Mouse (Mus musculus) neural tube, embryonic 12.5 days (tissue): Measurements from ENCODE around the gene Zcchc7. TPM values are rescaled to one million over a fixed set of nuclear protein-coding genes. Genes with fewer than 3 reads are reported as not detected.
A peak's percentile ranks its signal among the peaks of the same experiment; 100 is the strongest.

Experiments
- ATAC-seq: fragments of 200-750 bp; cut with Nextera tagmentation; 2 replicates; pipeline ENCODE4 v1.8.0; 2017; ENCODE audit warnings: low read depth, mild to moderate bottlenecking, moderate TSS enrichment, moderate library complexity; ENCODE audit not compliant: low FRiP score
- H3K27ac ChIP-seq: fragments of 300-500 bp; sonication (generic); 2 replicates; pipeline ENCODE4 v1.5.1; 2016
- H3K27me3 ChIP-seq: fragments of 300-500 bp; sonication (generic); replicated peaks from 2 replicates; pipeline ENCODE4 v1.6.1; 2016; ENCODE audit warnings: mild to moderate bottlenecking
- H3K36me3 ChIP-seq: fragments of 300-500 bp; sonication (generic); 2 replicates; pipeline ENCODE4 v1.6.1; 2016; ENCODE audit warnings: mild to moderate bottlenecking
- H3K4me1 ChIP-seq: fragments of 300-500 bp; sonication (generic); 2 replicates; pipeline ENCODE4 v1.6.1; 2016
- H3K4me2 ChIP-seq: fragments of 300-500 bp; sonication (generic); replicated peaks from 2 replicates; pipeline ENCODE4 v1.6.1; 2016; ENCODE audit warnings: mild to moderate bottlenecking
- H3K4me3 ChIP-seq: fragments of 300-500 bp; sonication (generic); 2 replicates; pipeline ENCODE4 v1.5.1; 2016
- H3K9ac ChIP-seq: fragments of 300-500 bp; sonication (generic); 2 replicates; pipeline ENCODE4 v1.6.1; 2016; ENCODE audit warnings: mild to moderate bottlenecking
- H3K9me3 ChIP-seq: fragments of 300-500 bp; sonication (generic); 2 replicates; pipeline ENCODE4 v1.6.1; 2016; ENCODE audit warnings: mild to moderate bottlenecking
- WGBS: fragments of 180-500 bp; shearing (Covaris S2); methylation state at CpG from one replicate; pipeline ENCODE4 v1.1.7; 2016; 5-methylcytosine and 5-hydroxymethylcytosine counted together
- polyA plus RNA-seq: library from polyadenylated mRNA; unstranded; fragments of >200 nt; fragmentation: Nextera tagmentation; extraction: Ambion mirVana; gene quantifications from 2 replicates; pipeline ENCODE4 v1.2.1, GENCODE M21; 2016

Gene Zcchc7
- polyA plus RNA-seq, 1 experiment from 2014 or later, result 28.2 TPM

- Histone ChIP-seq H3K4me2 (no peak overlapping the region), H3K9ac (no peak overlapping the region), H3K36me3 (no peaks in the 10 kb centered on the region), H3K9me3 (no peaks in the 10 kb centered on the region), H3K4me3 (no peak overlapping the region), H3K4me1 (no peaks in the 10 kb centered on the region), H3K27me3 (no peaks in the 10 kb centered on the region), H3K27ac (no peak overlapping the region)
- ATAC-seq, result no peak
- 90% methylated on average over 1 of the region's 1 CpGs for WGBS
Measured at GRCm38 (mm10) chr4:44948314-44948713, 192.6 kb downstream of the Zcchc7 start.

GRCm38 (mm10) chr4:44953041-44953440 lies 197.4 kb downstream of the Zcchc7 start:
- no peak overlapping the region for H3K27ac ChIP-seq
- no peaks in the 10 kb centered on the region for H3K9me3 ChIP-seq
- 73% methylated on average over 9 of the region's 9 CpGs for WGBS
- no peaks in the 10 kb centered on the region for H3K36me3 ChIP-seq
- no peaks in the 10 kb centered on the region for H3K27me3 ChIP-seq
- H3K4me3 ChIP-seq, result no peak overlapping the region
- no peaks in the 10 kb centered on the region for H3K4me1 ChIP-seq
- H3K9ac ChIP-seq, result no peak overlapping the region
- no peak for ATAC-seq
- no peak overlapping the region for H3K4me2 ChIP-seq

GRCm38 (mm10) chr4:44958776-44959175 lies 203.1 kb downstream of the Zcchc7 start:
- no peak for ATAC-seq
- H3K27ac ChIP-seq, result no peak overlapping the region
- no peaks in the 10 kb centered on the region for H3K36me3 ChIP-seq
- no peaks in the 10 kb centered on the region for H3K27me3 ChIP-seq
- H3K9me3 ChIP-seq, result no peaks in the 10 kb centered on the region
- H3K4me2 ChIP-seq, result no peak overlapping the region
- 89% methylated on average over 9 of the region's 9 CpGs for WGBS
- no peak overlapping the region for H3K9ac ChIP-seq
- no peak overlapping the region for H3K4me3 ChIP-seq
- H3K4me1 ChIP-seq, result no peaks in the 10 kb centered on the region

DNA sequence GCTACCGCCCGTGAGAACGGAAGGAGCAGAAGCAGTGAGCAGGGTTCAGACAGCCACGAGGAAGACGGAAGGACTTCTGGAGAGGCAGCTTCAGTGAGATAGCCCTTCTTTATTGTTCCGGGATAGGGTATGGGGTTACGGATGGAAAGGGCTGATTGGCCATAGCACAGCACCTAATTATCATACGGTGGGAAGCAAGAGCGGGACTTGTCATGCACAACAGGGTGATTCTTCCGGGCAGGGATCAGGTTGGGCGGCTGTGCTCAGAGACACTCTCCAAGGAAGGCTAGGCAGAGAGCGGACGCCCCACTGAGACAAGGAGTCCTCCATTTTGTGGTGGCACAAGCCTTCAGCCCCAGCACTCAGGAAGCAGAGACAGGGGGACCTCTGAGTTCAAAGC lies 203.5 kb downstream of the Zcchc7 start:
- Histone ChIP-seq H3K36me3 (no peaks in the 10 kb centered on the region), H3K9ac (no peak overlapping the region), H3K9me3 (no peaks in the 10 kb centered on the region), H3K4me3 (no peak overlapping the region), H3K27me3 (no peaks in the 10 kb centered on the region), H3K27ac (no peak overlapping the region), H3K4me1 (no peaks in the 10 kb centered on the region), H3K4me2 (no peak overlapping the region)
- no peak for ATAC-seq
- WGBS, result 91% methylated on average over 13 of the region's 13 CpGs

DNA sequence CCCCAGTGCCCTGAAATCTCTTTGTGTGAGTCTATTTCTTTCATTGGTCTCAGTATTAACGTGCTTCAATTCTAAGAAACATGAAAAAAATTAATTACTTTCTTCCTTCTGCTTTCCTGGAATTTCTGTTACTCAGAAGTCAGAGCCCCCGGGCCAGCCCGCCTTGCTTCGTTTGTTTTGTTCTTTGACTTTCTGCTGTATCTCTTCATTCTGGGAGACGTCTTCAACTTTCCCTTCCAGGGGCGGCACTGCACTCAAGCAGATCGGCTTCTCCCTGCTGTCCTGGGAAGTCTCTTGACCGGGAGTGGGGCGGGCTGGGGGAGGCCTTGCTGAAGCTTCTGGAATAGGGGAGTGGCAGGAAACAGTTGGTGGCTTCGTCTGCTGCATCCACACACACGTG lies 207.5 kb downstream of the Zcchc7 start:
- no peaks in the 10 kb centered on the region for H3K4me1 ChIP-seq
- no peaks in the 10 kb centered on the region for H3K36me3 ChIP-seq
- ATAC-seq, result no peak
- no peaks in the 10 kb centered on the region for H3K27me3 ChIP-seq
- H3K9me3 ChIP-seq, result no peaks in the 10 kb centered on the region
- WGBS, result 84% methylated on average over 11 of the region's 11 CpGs
- no peak overlapping the region for H3K4me2 ChIP-seq
- no peak overlapping the region for H3K4me3 ChIP-seq
- no peak overlapping the region for H3K27ac ChIP-seq
- H3K9ac ChIP-seq, result no peak overlapping the region

DNA sequence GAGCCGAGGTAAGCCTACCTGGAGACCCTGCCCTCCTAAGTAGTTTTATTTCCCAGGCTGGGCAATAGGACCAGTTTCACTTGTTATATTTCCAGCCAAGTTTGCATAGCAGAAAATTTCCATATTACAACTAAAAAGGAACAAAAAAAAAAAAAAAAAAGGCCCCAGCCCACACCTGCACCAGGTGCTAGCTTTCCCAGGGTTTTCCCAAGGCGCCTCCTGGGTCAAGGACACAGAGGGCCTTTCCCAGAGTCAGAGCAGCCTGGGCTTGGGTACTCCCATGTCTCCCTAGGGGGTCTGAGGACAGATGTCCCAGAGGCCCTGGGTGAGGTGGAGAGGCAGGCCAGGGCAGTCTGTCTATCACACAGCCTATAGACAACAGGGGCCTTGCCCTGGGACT lies 209.5 kb downstream of the Zcchc7 start:
- ATAC-seq, result no peak
- 93% methylated on average over 2 of the region's 2 CpGs for WGBS

GRCm38 (mm10) chr4:44965736-44966135 lies 210.1 kb downstream of the Zcchc7 start:
- ATAC-seq, result no peak
- no peaks in the 10 kb centered on the region for H3K27me3 ChIP-seq
- H3K4me2 ChIP-seq, result no peak overlapping the region
- no peaks in the 10 kb centered on the region for H3K36me3 ChIP-seq
- 89% methylated on average over 3 of the region's 3 CpGs for WGBS
- H3K9ac ChIP-seq, result no peak overlapping the region
- H3K9me3 ChIP-seq, result no peaks in the 10 kb centered on the region
- H3K27ac ChIP-seq, result no peak overlapping the region
- H3K4me1 ChIP-seq, result no peaks in the 10 kb centered on the region
- no peak overlapping the region for H3K4me3 ChIP-seq

More for the DNA sequence above, 209.5 kb downstream of the Zcchc7 start:
- Histone ChIP-seq H3K9ac (no peak overlapping the region), H3K9me3 (no peaks in the 10 kb centered on the region), H3K4me3 (no peak overlapping the region), H3K27ac (no peak overlapping the region), H3K36me3 (no peaks in the 10 kb centered on the region), H3K4me2 (no peak overlapping the region), H3K27me3 (no peaks in the 10 kb centered on the region), H3K4me1 (no peaks in the 10 kb centered on the region)

DNA sequence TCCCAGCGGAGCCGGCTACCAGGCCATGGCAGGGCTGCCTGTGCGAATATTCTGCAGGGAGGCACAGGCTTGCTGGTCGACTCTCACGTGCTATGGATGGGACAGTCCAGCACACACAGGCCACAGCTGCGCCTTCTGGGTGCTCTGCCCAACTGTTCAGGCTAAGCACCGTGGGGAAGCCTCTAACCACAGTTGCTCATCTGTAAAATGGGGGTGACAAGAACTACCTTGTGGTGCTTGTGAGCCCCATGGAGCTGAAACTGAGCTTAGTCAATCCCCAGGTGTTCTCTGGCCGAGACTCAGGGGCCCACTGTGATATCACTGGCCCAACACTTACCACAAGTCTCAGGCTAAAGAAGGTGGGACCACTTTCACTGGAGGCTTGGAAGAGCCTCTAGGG lies 211.7 kb downstream of the Zcchc7 start:
- Histone ChIP-seq H3K27me3 (no peaks in the 10 kb centered on the region), H3K9ac (no peak overlapping the region), H3K27ac (no peak overlapping the region), H3K4me2 (no peak overlapping the region), H3K36me3 (no peaks in the 10 kb centered on the region), H3K9me3 (no peaks in the 10 kb centered on the region), H3K4me3 (no peak overlapping the region), H3K4me1 (no peaks in the 10 kb centered on the region)
- 88% methylated on average over 8 of the region's 8 CpGs for WGBS
- ATAC-seq, result no peak

GRCm38 (mm10) chr4:44970056-44970455 lies 214.4 kb downstream of the Zcchc7 start:
- ATAC-seq, result no peak
- no peaks in the 10 kb centered on the region for H3K9me3 ChIP-seq
- no peaks in the 10 kb centered on the region for H3K4me1 ChIP-seq
- no peak overlapping the region for H3K4me3 ChIP-seq
- WGBS, result 93% methylated on average over 7 of the region's 7 CpGs
- no peak overlapping the region for H3K27ac ChIP-seq
- no peak overlapping the region for H3K9ac ChIP-seq
- H3K4me2 ChIP-seq, result no peak overlapping the region
- H3K36me3 ChIP-seq, result no peaks in the 10 kb centered on the region
- H3K27me3 ChIP-seq, result no peaks in the 10 kb centered on the region

GRCm38 (mm10) chr4:44970612-44971110 lies 215.0 kb downstream of the Zcchc7 start:
- no peak overlapping the region for H3K4me3 ChIP-seq
- H3K9me3 ChIP-seq, result no peaks in the 10 kb centered on the region
- H3K9ac ChIP-seq, result no peak overlapping the region
- 0 out of 2 replicates have a peak overlapping the region, but pooled peaks have one; percentile 1 for H3K4me2 ChIP-seq
- H3K4me1 ChIP-seq, result no peaks in the 10 kb centered on the region
- no peak for ATAC-seq
- no peaks in the 10 kb centered on the region for H3K27me3 ChIP-seq
- H3K36me3 ChIP-seq, result no peaks in the 10 kb centered on the region
- H3K27ac ChIP-seq, result no peak overlapping the region
- 24% methylated on average over 10 of the region's 10 CpGs for WGBS

- Histone ChIP-seq H3K9me3 (no peaks in the 10 kb centered on the region), H3K4me3 (no peak overlapping the region), H3K27ac (no peak overlapping the region), H3K9ac (no peak overlapping the region), H3K4me2 (peak overlapping the region; percentile 20), H3K4me1 (no peaks in the 10 kb centered on the region), H3K36me3 (no peaks in the 10 kb centered on the region), H3K27me3 (no peaks in the 10 kb centered on the region)
- no peak for ATAC-seq
- WGBS, result 15% methylated on average over 9 of the region's 9 CpGs
Measured at GRCm38 (mm10) chr4:44973450-44973849, 217.8 kb downstream of the Zcchc7 start.

DNA sequence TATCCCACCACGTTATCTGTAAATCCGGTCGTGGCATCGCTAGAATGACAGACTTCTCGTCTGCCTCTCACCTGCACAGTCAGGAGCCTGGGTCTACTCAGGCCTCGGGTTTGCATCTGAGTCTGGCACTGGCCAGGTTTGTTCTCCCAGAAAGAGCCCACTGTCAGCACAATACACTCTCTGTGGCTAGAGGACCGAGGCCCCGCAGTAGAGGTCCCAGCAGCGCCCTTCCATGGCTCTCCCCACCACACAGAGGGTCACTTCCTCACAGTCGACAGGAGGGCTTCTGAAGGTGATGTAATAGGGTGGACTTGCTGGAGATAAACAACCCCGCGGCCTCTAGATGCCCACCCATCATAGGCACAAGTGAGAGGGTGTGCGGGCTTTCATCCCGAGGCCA lies 218.2 kb downstream of the Zcchc7 start:
- H3K4me2 ChIP-seq, result peak overlapping the region; percentile 20
- H3K36me3 ChIP-seq, result no peaks in the 10 kb centered on the region
- H3K27me3 ChIP-seq, result no peaks in the 10 kb centered on the region
- H3K9me3 ChIP-seq, result no peaks in the 10 kb centered on the region
- 60% methylated on average over 14 of the region's 14 CpGs for WGBS
- H3K4me1 ChIP-seq, result no peaks in the 10 kb centered on the region
- ATAC-seq, result no peak
- H3K27ac ChIP-seq, result no peak overlapping the region
- H3K9ac ChIP-seq, result no peak overlapping the region
- no peak overlapping the region for H3K4me3 ChIP-seq

- H3K27ac ChIP-seq, result no peak overlapping the region
- H3K9ac ChIP-seq, result no peak overlapping the region
- H3K27me3 ChIP-seq, result no peaks in the 10 kb centered on the region
- no peaks in the 10 kb centered on the region for H3K9me3 ChIP-seq
- 77% methylated on average over 8 of the region's 8 CpGs for WGBS
- H3K4me1 ChIP-seq, result no peaks in the 10 kb centered on the region
- no peak overlapping the region for H3K4me2 ChIP-seq
- no peaks in the 10 kb centered on the region for H3K36me3 ChIP-seq
- H3K4me3 ChIP-seq, result no peak overlapping the region
- no peak for ATAC-seq
Measured at GRCm38 (mm10) chr4:44974331-44974730, 218.7 kb downstream of the Zcchc7 start.
